Mouse (Mus musculus): Measurements from ENCODE around the gene Tas2r124.

Tas2r124 gene

GRCm38 (mm10) chr6:132754430-132754829 lies at the start of gene Tas2r124:
Gene Tas2r124 (plus strand): TSS chr6:132754730.
- DNase-seq (ENCODE audit: low read depth), result no peak

- DNase-seq (ENCODE audit: low read depth), result no peak
Observed at GRCm38 (mm10) chr6:132711828-132712227, 42.7 kb upstream of the Tas2r124 start, which contains the start of gene Tas2r122. Gene Tas2r122 (minus strand): TSS chr6:132711928.

GRCm38 (mm10) chr6:132737935-132738334 lies 16.6 kb upstream of the Tas2r124 start, which contains the start of gene Tas2r115:
Gene Tas2r115 (minus strand): TSS chr6:132738035.
- DNase-seq (ENCODE audit: low read depth), result no peak

- DNase-seq (ENCODE audit: low read depth), result no peak
Observed at GRCm38 (mm10) chr6:132750206-132750605, 4.3 kb upstream of the Tas2r124 start.

GRCm38 (mm10) chr6:132761831-132762230 lies 7.3 kb downstream of the Tas2r124 start, which contains the start of gene Tas2r102:
Gene Tas2r102 (plus strand): TSS chr6:132762131.
- DNase-seq (ENCODE audit: low read depth), result no peak

- no peak for DNase-seq (ENCODE audit: low read depth)
Observed at GRCm38 (mm10) chr6:132778062-132778461, 23.5 kb downstream of the Tas2r124 start, which contains the start of gene Tas2r136. Gene Tas2r136 (minus strand): TSS chr6:132778162.

GRCm38 (mm10) chr6:132795393-132795792 lies 40.9 kb downstream of the Tas2r124 start:
- DNase-seq (ENCODE audit: low read depth), result no peak

GRCm38 (mm10) chr6:132802518-132802917 lies 48.0 kb downstream of the Tas2r124 start, which contains the start of gene Tas2r117:
Gene Tas2r117 (plus strand): TSS chr6:132802818.
- DNase-seq (ENCODE audit: low read depth), result no peak

All from induced T-regulatory cell, adult 2 months (primary cell).